Mouse (Mus musculus): ENCODE data around the gene N4bp1.

The N4bp1 gene

DNA sequence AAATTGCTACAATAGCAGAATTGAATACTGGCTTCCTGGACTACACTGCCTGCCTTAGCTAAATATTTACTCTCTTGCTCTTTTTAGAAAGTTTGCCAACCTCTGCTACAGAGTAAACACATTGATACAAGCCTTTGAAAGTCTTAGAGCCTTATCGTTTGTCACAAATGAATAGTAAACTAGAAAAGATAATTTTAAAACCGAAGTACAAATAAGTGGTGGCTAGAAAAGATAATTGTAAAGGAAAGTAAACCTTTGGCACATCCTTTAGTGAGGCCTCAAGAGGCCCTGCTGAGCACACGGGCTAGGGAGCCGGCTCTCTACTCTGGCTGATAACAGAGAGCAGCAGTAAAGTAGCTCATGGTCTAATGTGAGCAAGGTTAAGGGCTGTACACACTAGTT, 126.0 kb downstream of the N4bp1 start:
- no peak for DNase-seq

DNA sequence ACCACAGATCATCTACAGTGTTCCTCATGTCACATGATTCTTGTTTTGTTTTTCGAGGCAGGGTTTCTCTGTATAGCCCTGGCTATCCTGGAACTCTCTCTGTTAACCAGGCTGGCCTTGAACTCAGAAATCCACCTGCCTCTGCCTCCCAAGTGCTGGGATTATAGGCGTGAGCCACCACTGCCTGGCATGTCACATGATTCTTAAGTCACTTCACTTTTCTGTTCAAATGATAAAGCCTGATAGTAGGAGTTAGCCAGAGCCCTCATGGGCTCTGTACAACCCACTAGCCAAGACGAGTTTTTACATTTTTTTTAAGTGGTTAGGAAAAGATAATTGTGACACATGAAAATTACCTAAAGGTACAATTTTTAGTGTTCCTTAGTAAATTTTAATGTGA, 126.4 kb downstream of the N4bp1 start:
- DNase-seq = no peak

Measured in lung, postnatal 4 days (tissue).